Mouse (Mus musculus): ENCODE data around the gene Il13. TPM values are rescaled to one million over a fixed set of nuclear protein-coding genes. Genes with fewer than 3 reads are reported as not detected.
A peak's percentile ranks its signal among the peaks of the same experiment; 100 is the strongest.

Il13 gene
- total and polyA plus RNA-seq, 3 experiments = not detected

DNA sequence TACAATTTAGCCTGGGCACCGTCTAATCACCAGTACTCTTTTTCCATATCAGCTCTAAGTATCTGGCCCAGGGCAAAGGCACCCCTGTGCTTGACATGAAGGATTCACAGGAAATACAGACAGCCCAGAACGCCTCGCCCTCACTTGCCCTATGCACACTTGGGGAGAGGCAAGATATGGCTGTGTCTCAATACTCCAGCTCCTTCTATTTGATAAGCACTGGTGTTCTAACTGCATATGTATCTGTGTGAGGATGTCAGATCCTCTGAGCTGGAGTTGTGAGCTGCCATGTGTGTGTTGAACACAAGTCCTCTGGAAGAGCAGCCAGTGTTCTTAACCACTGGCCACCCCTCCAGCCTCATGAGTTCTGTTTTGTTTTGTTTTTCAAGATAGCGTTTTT is 16.9 kb upstream of the Il13 start:
- Histone ChIP-seq H3K4me3 (ENCODE audit: control insufficient read depth in 1 of 2, insufficient read depth in 1 of 2, low read depth in 2 of 2, low read length in 2 of 2) (no peak overlapping the region), H3K79me2 (ENCODE audit: control insufficient read depth, insufficient read depth, low read length, poor library complexity) (no peaks in the 10 kb centered on the region), H3K27ac (ENCODE audit: control insufficient read depth, low read depth, low read length) (peak overlapping the region; percentile 37), H3K9me3 (replicated peaks; ENCODE audit: insufficient read depth, low read length) (no peaks in the 10 kb centered on the region), H3K36me3 (ENCODE audit: control insufficient read depth in 1 of 2, insufficient read depth in 2 of 2, low read length in 2 of 2) (peaks cover 42 to 47% of the 10 kb centered on the region in 2 experiments), H3K4me1 (ENCODE audit: control insufficient read depth in 1 of 2, insufficient read depth in 2 of 2, low read length in 2 of 2) (peaks cover 44% of the 10 kb centered on the region in 2 experiments), H3K9ac (ENCODE audit: control insufficient read depth, low read depth, low read length, poor library complexity, severe bottlenecking) (no peak overlapping the region), H3K27me3 (ENCODE audit: control insufficient read depth in 1 of 2, insufficient read depth in 2 of 2, low read length in 2 of 2) (no peaks in the 10 kb centered on the region)
- DNase-seq (ENCODE audit: low read depth, low spot score) = peak; percentile 55
- TF ChIP-seq USF1 (IDR thresholded peaks at IDR 0.05; ENCODE audit: low read depth, low read length) (no peak; the same call in 1 of the 2 replicates), EP300 (IDR thresholded peaks at IDR 0.05; ENCODE audit: low read depth in 1 of 2, low read length in 2 of 2) (peak; percentile 49 to 77), RAD21 (IDR thresholded peaks at IDR 0.05; ENCODE audit: low read depth, low read length) (no peak), TBP (IDR thresholded peaks at IDR 0.05; ENCODE audit: low read depth, low read length) (no peak), MEF2A (IDR thresholded peaks at IDR 0.05; ENCODE audit: extremely low read depth, insufficient replicate concordance, low read depth, low read length, poor library complexity, severe bottlenecking) (0 out of 2 replicates have a peak, but pooled peaks have one; percentile 10), TAL1 (IDR thresholded peaks at IDR 0.05; ENCODE audit: low read length) (no peak), CTCF (IDR thresholded peaks at IDR 0.05 in 2 of 3, conservative IDR thresholded peaks at IDR 0.05 in 1 of 3; ENCODE audit: control insufficient read depth in 1 of 3, insufficient read depth in 1 of 3, low read depth in 2 of 3, low read length in 3 of 3, poor library complexity in 1 of 3, severe bottlenecking in 1 of 3) (no peak), RCOR1 (IDR thresholded peaks at IDR 0.05; ENCODE audit: low read depth, low read length) (0 out of 2 replicates have a peak, but pooled peaks have one; percentile 29), UBTF (IDR thresholded peaks at IDR 0.05; ENCODE audit: borderline replicate concordance, insufficient read depth, low read depth, low read length) (no peak), HCFC1 (IDR thresholded peaks at IDR 0.05; ENCODE audit: low read depth, low read length) (no peak), MYC (IDR thresholded peaks at IDR 0.05; ENCODE audit: low read depth, low read length) (no peak), NELFE (IDR thresholded peaks at IDR 0.05; ENCODE audit: low read depth, low read length) (no peak), CHD1 (IDR thresholded peaks at IDR 0.05; ENCODE audit: low read depth, low read length) (no peak), MAZ (IDR thresholded peaks at IDR 0.05; ENCODE audit: low read depth, low read length) (no peak), MYB (IDR thresholded peaks at IDR 0.05; ENCODE audit: low read depth, low read length) (peak; percentile 33; the same call in 1 of the 2 replicates), SMC3 (IDR thresholded peaks at IDR 0.05; ENCODE audit: low read depth, low read length) (no peak), ETS1 (IDR thresholded peaks at IDR 0.05; ENCODE audit: low read depth, low read length) (peak; percentile 75), JUND (IDR thresholded peaks at IDR 0.05; ENCODE audit: low read depth, low read length) (no peak), ZMIZ1 (IDR thresholded peaks at IDR 0.05; ENCODE audit: low read depth, low read length) (no peak), MAX (IDR thresholded peaks at IDR 0.05; ENCODE audit: low read length) (peak; percentile 63), CHD2 (IDR thresholded peaks at IDR 0.05; ENCODE audit: low read length) (no peak), MAFK (IDR thresholded peaks at IDR 0.05; ENCODE audit: borderline replicate concordance, low read depth, low read length) (no peak), POLR2AphosphoS5 (IDR thresholded peaks at IDR 0.05; ENCODE audit: borderline replicate concordance, low read depth, low read length) (no peak), KAT2A (conservative IDR thresholded peaks at IDR 0.05; ENCODE audit: low read depth, low read length) (no peak), GABPA (IDR thresholded peaks at IDR 0.05; ENCODE audit: low read depth, low read length) (no peak), TCF12 (IDR thresholded peaks at IDR 0.05; ENCODE audit: low read depth, low read length) (peak; percentile 63), ELF1 (IDR thresholded peaks at IDR 0.05; ENCODE audit: low read depth, low read length) (no peak), ZKSCAN1 (IDR thresholded peaks at IDR 0.05; ENCODE audit: low read depth, low read length) (no peak), NRF1 (IDR thresholded peaks at IDR 0.05; ENCODE audit: insufficient read depth, low read depth, low read length, poor library complexity, severe bottlenecking) (no peak), ZNF384 (IDR thresholded peaks at IDR 0.05; ENCODE audit: low read depth, low read length) (no peak), MXI1 (IDR thresholded peaks at IDR 0.05; ENCODE audit: low read depth, low read length) (peak; percentile 27; the same call in 1 of the 2 replicates), GATA1 (IDR thresholded peaks at IDR 0.05; ENCODE audit: low read depth, low read length) (peak; percentile 59), BHLHE40 (IDR thresholded peaks at IDR 0.05; ENCODE audit: borderline replicate concordance, low read depth, low read length) (no peak), ZC3H11A (IDR thresholded peaks at IDR 0.05; ENCODE audit: low read depth, low read length) (no peak), E2F4 (IDR thresholded peaks at IDR 0.05; ENCODE audit: borderline replicate concordance, low read depth, low read length) (no peak), SIN3A (IDR thresholded peaks at IDR 0.05; ENCODE audit: low read length) (peak; percentile 53; the same call in 1 of the 2 replicates), USF2 (IDR thresholded peaks at IDR 0.05; ENCODE audit: borderline replicate concordance in 1 of 2, insufficient read depth in 1 of 2, low read depth in 1 of 2, low read length in 2 of 2) (no peak), POLR2A (IDR thresholded peaks at IDR 0.05; ENCODE audit: control insufficient read depth in 1 of 2, insufficient read depth in 1 of 2, low read depth in 1 of 2, low read length in 2 of 2, poor library complexity in 1 of 2) (no peak)
